Mouse (Mus musculus): Measurements from ENCODE around the gene Gimap3. TPM values are rescaled to one million over a fixed set of nuclear protein-coding genes. Genes with fewer than 3 reads are reported as not detected.

Gimap3 gene
- polyA plus RNA-seq, 1 experiment from 2014 or later = not detected

GRCm38 (mm10) chr6:48738961-48739779 is 31.5 kb downstream of the Gimap3 start, which contains the start of gene Gimap1:
TSS of gene Gimap1 (plus strand) at chr6:48739054.
- H3K4me2 ChIP-seq (ENCODE audit: low read depth, low read length) = no peak within 1 kb of the TSS
- no peaks in the 10 kb centered on the region for H3K4me1 ChIP-seq (ENCODE audit: control insufficient read depth, insufficient read depth, low read length)
- H3K4me3 ChIP-seq (ENCODE audit: low read depth, low read length) = no peak within 1 kb of the TSS
- H3K9ac ChIP-seq (replicated peaks; ENCODE audit: low read depth, low read length) = no peak within 1 kb of the TSS
- H3K36me3 ChIP-seq (ENCODE audit: control insufficient read depth, insufficient read depth, low read length) = no peaks in the 10 kb centered on the region
- H3K9me3 ChIP-seq (ENCODE audit: control insufficient read depth, low read length) = no peaks in the 10 kb centered on the region
- WGBS = 81% methylated on average over 15 of the region's 15 CpGs
- peaks cover 8% of the 10 kb centered on the region for H3K27me3 ChIP-seq (ENCODE audit: control insufficient read depth, insufficient read depth, low read length)
- H3K27ac ChIP-seq (ENCODE audit: low read depth, low read length) = no peak within 1 kb of the TSS
- no peak for ATAC-seq (ENCODE audit: low read depth)

- Histone ChIP-seq H3K27ac (ENCODE audit: low read depth, low read length) (no peak overlapping the region), H3K27me3 (ENCODE audit: control insufficient read depth, insufficient read depth, low read length) (peaks cover 2% of the 10 kb centered on the region), H3K4me1 (ENCODE audit: control insufficient read depth, insufficient read depth, low read length) (no peaks in the 10 kb centered on the region), H3K4me2 (ENCODE audit: low read depth, low read length) (no peak overlapping the region), H3K4me3 (ENCODE audit: low read depth, low read length) (no peak overlapping the region), H3K9me3 (ENCODE audit: control insufficient read depth, low read length) (no peaks in the 10 kb centered on the region), H3K36me3 (ENCODE audit: control insufficient read depth, insufficient read depth, low read length) (no peaks in the 10 kb centered on the region), H3K9ac (replicated peaks; ENCODE audit: low read depth, low read length) (no peak overlapping the region)
- WGBS = 88% methylated on average over 5 of the region's 5 CpGs
- ATAC-seq (ENCODE audit: low read depth) = no peak
These were observed 33.0 kb downstream of the Gimap3 start for GRCm38 (mm10) chr6:48737688-48738087.

DNA sequence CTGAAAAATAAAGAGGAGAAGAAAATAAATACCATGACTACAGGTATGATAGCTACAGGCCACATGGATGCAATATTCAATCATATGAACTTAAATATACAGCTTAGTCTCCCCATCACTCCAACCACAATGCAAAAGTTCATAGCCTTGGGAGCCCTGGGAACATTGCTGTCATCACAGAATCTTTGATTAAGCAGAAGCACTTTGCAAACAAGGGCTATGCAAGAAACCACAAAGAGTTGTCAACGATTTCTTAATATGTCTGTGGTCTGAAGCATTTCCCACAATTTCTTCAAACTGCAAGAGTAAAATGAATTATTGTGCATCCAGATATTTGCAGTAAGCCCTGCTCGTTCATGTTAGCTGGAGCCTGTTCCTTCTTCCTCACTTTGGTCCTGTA is 33.6 kb downstream of the Gimap3 start:
- Histone ChIP-seq H3K9me3 (ENCODE audit: control insufficient read depth, low read length) (no peaks in the 10 kb centered on the region), H3K4me3 (ENCODE audit: low read depth, low read length) (no peak overlapping the region), H3K36me3 (ENCODE audit: control insufficient read depth, insufficient read depth, low read length) (no peaks in the 10 kb centered on the region), H3K4me1 (ENCODE audit: control insufficient read depth, insufficient read depth, low read length) (no peaks in the 10 kb centered on the region), H3K27ac (ENCODE audit: low read depth, low read length) (no peak overlapping the region), H3K4me2 (ENCODE audit: low read depth, low read length) (no peak overlapping the region), H3K9ac (replicated peaks; ENCODE audit: low read depth, low read length) (no peak overlapping the region), H3K27me3 (ENCODE audit: control insufficient read depth, insufficient read depth, low read length) (no peaks in the 10 kb centered on the region; the same call in 1 of the 2 replicates)
- WGBS = 78% methylated on average over 2 of the region's 2 CpGs
- ATAC-seq (ENCODE audit: low read depth) = no peak

DNA sequence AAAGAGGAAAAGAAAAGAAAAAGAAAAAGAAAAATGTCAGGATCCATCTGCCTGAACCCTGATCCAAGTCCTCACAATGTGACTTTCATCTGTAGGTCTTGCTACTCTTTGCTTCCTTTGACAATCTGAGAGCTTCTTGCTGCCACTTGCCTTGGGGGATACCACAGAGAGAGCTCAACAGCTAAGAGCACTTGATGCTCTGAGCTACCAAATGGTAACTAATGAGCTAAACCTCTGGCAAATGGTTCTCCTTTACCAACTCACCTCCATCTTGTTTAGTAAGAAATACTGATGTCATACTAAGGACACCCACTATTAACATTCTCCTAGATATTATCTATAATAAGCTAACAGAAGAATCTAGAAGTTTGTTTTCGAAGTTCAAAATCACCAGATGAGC is 37.0 kb downstream of the Gimap3 start:
- Histone ChIP-seq H3K4me1 (ENCODE audit: control insufficient read depth, insufficient read depth, low read length) (no peaks in the 10 kb centered on the region), H3K27ac (ENCODE audit: low read depth, low read length) (no peak overlapping the region), H3K27me3 (ENCODE audit: control insufficient read depth, insufficient read depth, low read length) (no peaks in the 10 kb centered on the region), H3K36me3 (ENCODE audit: control insufficient read depth, insufficient read depth, low read length) (no peaks in the 10 kb centered on the region), H3K4me2 (ENCODE audit: low read depth, low read length) (no peak overlapping the region), H3K9ac (replicated peaks; ENCODE audit: low read depth, low read length) (no peak overlapping the region), H3K4me3 (ENCODE audit: low read depth, low read length) (no peak overlapping the region), H3K9me3 (ENCODE audit: control insufficient read depth, low read length) (no peaks in the 10 kb centered on the region)
- WGBS = 88% methylated on average over 1 of the region's 1 CpGs
- ATAC-seq (ENCODE audit: low read depth) = no peak

GRCm38 (mm10) chr6:48732864-48733304 is 37.8 kb downstream of the Gimap3 start:
- Histone ChIP-seq H3K9ac (replicated peaks; ENCODE audit: low read depth, low read length) (no peak overlapping the region), H3K27me3 (ENCODE audit: control insufficient read depth, insufficient read depth, low read length) (no peaks in the 10 kb centered on the region), H3K4me1 (ENCODE audit: control insufficient read depth, insufficient read depth, low read length) (no peaks in the 10 kb centered on the region), H3K27ac (ENCODE audit: low read depth, low read length) (no peak overlapping the region), H3K9me3 (ENCODE audit: control insufficient read depth, low read length) (no peaks in the 10 kb centered on the region), H3K4me2 (ENCODE audit: low read depth, low read length) (no peak overlapping the region), H3K36me3 (ENCODE audit: control insufficient read depth, insufficient read depth, low read length) (no peaks in the 10 kb centered on the region), H3K4me3 (ENCODE audit: low read depth, low read length) (no peak overlapping the region)
- no peak for ATAC-seq (ENCODE audit: low read depth)
- WGBS = 66% methylated on average over 8 of the region's 8 CpGs

GRCm38 (mm10) chr6:48727761-48728160 is 42.9 kb downstream of the Gimap3 start:
- no peak for ATAC-seq (ENCODE audit: low read depth)
- no peak overlapping the region for H3K9ac ChIP-seq (replicated peaks; ENCODE audit: low read depth, low read length)
- no peaks in the 10 kb centered on the region for H3K4me1 ChIP-seq (ENCODE audit: control insufficient read depth, insufficient read depth, low read length)
- H3K4me3 ChIP-seq (ENCODE audit: low read depth, low read length) = no peak overlapping the region
- H3K36me3 ChIP-seq (ENCODE audit: control insufficient read depth, insufficient read depth, low read length) = no peaks in the 10 kb centered on the region
- H3K4me2 ChIP-seq (ENCODE audit: low read depth, low read length) = no peak overlapping the region
- H3K27me3 ChIP-seq (ENCODE audit: control insufficient read depth, insufficient read depth, low read length) = no peaks in the 10 kb centered on the region
- H3K27ac ChIP-seq (ENCODE audit: low read depth, low read length) = no peak overlapping the region
- WGBS = 92% methylated on average over 5 of the region's 5 CpGs
- H3K9me3 ChIP-seq (ENCODE audit: control insufficient read depth, low read length) = no peaks in the 10 kb centered on the region

GRCm38 (mm10) chr6:48725476-48725875 is 45.2 kb downstream of the Gimap3 start:
- no peak overlapping the region for H3K27ac ChIP-seq (ENCODE audit: low read depth, low read length)
- no peaks in the 10 kb centered on the region for H3K36me3 ChIP-seq (ENCODE audit: control insufficient read depth, insufficient read depth, low read length)
- H3K27me3 ChIP-seq (ENCODE audit: control insufficient read depth, insufficient read depth, low read length) = no peaks in the 10 kb centered on the region
- no peak overlapping the region for H3K4me2 ChIP-seq (ENCODE audit: low read depth, low read length)
- no peak overlapping the region for H3K9ac ChIP-seq (replicated peaks; ENCODE audit: low read depth, low read length)
- ATAC-seq (ENCODE audit: low read depth) = 0 out of 2 replicates have a peak, but pooled peaks have one; percentile 21
- H3K4me1 ChIP-seq (ENCODE audit: control insufficient read depth, insufficient read depth, low read length) = no peaks in the 10 kb centered on the region
- no peaks in the 10 kb centered on the region for H3K9me3 ChIP-seq (ENCODE audit: control insufficient read depth, low read length)
- H3K4me3 ChIP-seq (ENCODE audit: low read depth, low read length) = no peak overlapping the region
- WGBS = 0% methylated on average over 1 of the region's 1 CpGs

- no peak overlapping the region for H3K4me2 ChIP-seq (ENCODE audit: low read depth, low read length)
- H3K27me3 ChIP-seq (ENCODE audit: control insufficient read depth, insufficient read depth, low read length) = no peaks in the 10 kb centered on the region
- H3K9ac ChIP-seq (replicated peaks; ENCODE audit: low read depth, low read length) = no peak overlapping the region
- no peaks in the 10 kb centered on the region for H3K4me1 ChIP-seq (ENCODE audit: control insufficient read depth, insufficient read depth, low read length)
- no peak overlapping the region for H3K4me3 ChIP-seq (ENCODE audit: low read depth, low read length)
- H3K27ac ChIP-seq (ENCODE audit: low read depth, low read length) = no peak overlapping the region
- no peaks in the 10 kb centered on the region for H3K9me3 ChIP-seq (ENCODE audit: control insufficient read depth, low read length)
- no peak for ATAC-seq (ENCODE audit: low read depth)
- 91% methylated on average over 8 of the region's 8 CpGs for WGBS
- no peaks in the 10 kb centered on the region for H3K36me3 ChIP-seq (ENCODE audit: control insufficient read depth, insufficient read depth, low read length)
These were observed 47.2 kb downstream of the Gimap3 start for GRCm38 (mm10) chr6:48723468-48723867.

DNA sequence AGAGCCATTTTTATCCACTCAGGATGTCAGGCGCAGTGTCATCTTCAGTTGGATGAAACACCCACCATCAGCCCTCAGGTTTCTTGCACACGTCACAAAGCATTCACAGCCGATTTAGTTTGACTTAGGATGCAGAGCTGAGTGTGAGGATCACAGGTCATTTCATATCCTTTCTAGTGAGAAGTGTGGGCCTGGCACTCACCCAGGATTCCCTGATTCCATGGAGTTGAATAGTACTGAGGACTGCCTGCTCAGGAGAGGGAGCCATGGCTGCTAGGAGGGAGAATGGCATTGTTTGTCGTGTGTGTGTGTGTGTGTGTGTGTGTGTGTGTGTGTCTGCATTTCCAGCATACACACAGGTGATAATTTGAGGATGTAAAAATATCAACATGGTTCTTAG is 50.3 kb downstream of the Gimap3 start:
- no peak for ATAC-seq (ENCODE audit: low read depth)
- no peaks in the 10 kb centered on the region for H3K27me3 ChIP-seq (ENCODE audit: control insufficient read depth, insufficient read depth, low read length)
- H3K9me3 ChIP-seq (ENCODE audit: control insufficient read depth, low read length) = no peaks in the 10 kb centered on the region
- no peak overlapping the region for H3K27ac ChIP-seq (ENCODE audit: low read depth, low read length)
- H3K4me2 ChIP-seq (ENCODE audit: low read depth, low read length) = no peak overlapping the region
- H3K36me3 ChIP-seq (ENCODE audit: control insufficient read depth, insufficient read depth, low read length) = no peaks in the 10 kb centered on the region
- no peak overlapping the region for H3K4me3 ChIP-seq (ENCODE audit: low read depth, low read length)
- no peaks in the 10 kb centered on the region for H3K4me1 ChIP-seq (ENCODE audit: control insufficient read depth, insufficient read depth, low read length)
- 84% methylated on average over 4 of the region's 4 CpGs for WGBS
- no peak overlapping the region for H3K9ac ChIP-seq (replicated peaks; ENCODE audit: low read depth, low read length)
